Mouse (Mus musculus) erythroblast, adult 5-6 weeks (primary cell): ENCODE data around the gene Hivep3. TPM values are rescaled to one million over a fixed set of nuclear protein-coding genes. Genes with fewer than 3 reads are reported as not detected.

ENCODE experiments used
- ATAC-seq: replicated peaks from 2 replicates; pipeline ENCODE4 v1.8.0; 2016; ENCODE audit warnings: moderate number of reproducible peaks, mild to moderate bottlenecking, moderate TSS enrichment, inconsistent platforms; ENCODE audit not compliant: poor library complexity, low FRiP score, severe bottlenecking
- total RNA-seq, 2 experiments: library from RNA; stranded (forward) in 1 of 2; stranded (reverse) in 1 of 2; fragments of 150-400 nt in 1 of 2; fragments of 200-764, 138-1000 nt in 1 of 2; gene quantifications; 2 replicates each; pipeline versions ENCODE4 v1.2.3 to v1.2.4; 2015 to 2017; ENCODE audit warnings: low replicate concordance in 2 of 2

Gene Hivep3
- total RNA-seq, 2 experiments from 2014 or later = under 0.01 to 0.51 TPM

DNA sequence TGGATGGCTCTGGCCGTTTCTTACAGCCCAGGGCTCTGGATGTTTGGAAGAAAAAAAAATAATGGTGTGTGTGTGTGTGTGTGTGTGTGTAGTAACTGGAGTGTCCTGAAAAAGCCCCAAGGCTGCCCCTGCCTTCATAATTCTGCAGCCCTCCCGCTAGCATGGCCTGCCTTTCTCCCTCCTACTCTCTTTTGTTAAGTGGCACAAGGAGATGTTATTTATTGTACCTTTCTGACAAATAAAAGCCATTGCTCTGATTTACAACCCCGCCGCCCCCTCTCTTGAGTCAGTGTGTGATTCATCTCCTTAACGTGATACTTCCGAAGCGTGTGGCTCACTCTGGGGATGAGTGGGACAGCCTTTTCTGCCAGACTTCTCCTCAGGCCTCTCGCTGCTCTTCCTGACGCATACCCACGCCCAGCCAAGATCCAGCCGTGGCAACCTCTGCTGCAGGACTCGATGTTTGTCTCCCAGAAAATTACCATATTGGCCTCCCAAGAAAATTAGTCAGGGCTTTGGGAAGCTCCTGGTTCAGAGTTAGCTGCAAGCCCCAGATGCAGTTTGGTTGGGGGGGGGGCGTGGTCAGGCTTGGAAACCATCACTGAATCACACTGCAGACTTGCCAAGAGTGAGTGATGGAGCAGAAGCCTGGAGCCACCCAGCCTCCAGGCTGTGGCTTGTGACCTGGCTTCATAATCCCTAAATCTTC, 199.1 kb downstream of the Hivep3 start:
- no peak for ATAC-seq

DNA sequence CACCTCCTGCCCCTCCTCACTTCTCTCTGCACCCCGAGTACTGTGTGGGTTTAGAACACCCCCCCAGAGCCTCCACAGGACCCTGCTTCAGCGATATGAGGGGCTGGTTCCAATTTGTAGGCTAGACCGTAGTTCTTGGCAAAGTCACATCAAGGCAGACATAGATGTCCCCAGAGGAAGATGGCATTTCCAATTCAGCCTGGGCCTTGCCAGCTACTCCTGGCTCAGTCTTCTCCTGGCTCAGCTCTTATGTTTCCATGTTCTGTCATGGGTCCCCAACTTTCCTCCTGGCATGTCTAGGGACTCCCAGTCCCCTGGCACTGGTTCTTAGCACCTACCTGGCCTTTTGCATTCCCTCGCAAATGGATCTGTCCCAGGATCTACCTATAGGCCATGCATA, 201.3 kb downstream of the Hivep3 start:
- no peak for ATAC-seq

DNA sequence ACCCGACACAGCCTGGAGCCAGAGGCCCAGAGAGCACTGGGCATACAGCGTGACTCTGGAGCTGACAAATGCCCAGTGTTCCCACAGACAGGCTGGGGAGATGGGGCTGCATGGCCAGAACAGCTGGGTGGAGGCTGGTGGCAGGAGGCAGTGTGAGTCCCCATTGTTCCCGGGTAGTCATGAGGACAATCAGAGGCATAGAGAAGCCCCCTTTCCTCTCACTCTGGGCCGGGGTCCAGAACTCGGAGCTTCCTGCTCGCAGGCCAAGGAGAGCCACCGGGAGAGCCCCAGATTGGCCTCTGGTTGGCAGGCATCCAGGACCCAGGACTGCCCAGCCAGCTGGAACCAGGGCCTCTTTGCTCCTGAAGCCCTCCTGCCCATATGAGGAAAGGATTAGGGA, 204.3 kb downstream of the Hivep3 start:
- no peak for ATAC-seq

DNA sequence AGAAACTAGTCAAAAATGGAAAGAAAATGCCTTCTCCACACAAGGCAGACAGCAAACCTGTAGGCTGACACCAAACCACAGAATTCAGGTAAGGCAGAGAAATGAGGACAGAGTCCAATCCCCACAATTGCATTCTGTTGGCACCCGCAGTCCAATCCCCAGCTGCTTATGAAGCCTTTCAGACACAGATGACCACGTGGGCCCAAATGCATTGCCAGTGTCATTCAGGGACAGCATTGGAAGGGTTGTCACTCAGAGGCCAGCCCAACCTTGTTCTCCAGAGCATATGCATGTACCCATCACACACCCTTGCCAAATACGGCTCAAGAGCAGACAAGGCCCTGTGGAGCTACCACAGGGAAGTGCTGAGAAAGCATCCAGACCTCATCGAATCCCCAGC, 204.9 kb downstream of the Hivep3 start:
- ATAC-seq = no peak

DNA sequence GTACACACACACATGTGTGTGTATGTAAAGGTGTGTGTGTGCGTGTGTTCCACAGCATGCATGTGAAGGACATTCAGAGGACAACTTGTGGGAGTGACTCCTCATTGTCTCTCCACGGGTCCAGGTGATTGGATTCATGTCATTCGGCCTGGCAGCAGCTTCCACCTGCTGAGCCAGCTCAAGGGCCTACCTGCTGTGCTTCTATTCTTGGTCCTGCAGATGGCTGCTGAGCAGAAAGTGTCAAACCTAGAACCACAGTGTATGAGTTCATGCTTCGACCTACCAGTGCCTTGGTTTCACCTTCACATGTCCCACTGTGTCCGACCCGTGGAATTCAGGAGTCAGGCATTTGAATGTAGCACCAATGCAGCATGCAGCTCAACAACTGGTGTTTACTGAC, 206.2 kb downstream of the Hivep3 start:
- no peak for ATAC-seq

DNA sequence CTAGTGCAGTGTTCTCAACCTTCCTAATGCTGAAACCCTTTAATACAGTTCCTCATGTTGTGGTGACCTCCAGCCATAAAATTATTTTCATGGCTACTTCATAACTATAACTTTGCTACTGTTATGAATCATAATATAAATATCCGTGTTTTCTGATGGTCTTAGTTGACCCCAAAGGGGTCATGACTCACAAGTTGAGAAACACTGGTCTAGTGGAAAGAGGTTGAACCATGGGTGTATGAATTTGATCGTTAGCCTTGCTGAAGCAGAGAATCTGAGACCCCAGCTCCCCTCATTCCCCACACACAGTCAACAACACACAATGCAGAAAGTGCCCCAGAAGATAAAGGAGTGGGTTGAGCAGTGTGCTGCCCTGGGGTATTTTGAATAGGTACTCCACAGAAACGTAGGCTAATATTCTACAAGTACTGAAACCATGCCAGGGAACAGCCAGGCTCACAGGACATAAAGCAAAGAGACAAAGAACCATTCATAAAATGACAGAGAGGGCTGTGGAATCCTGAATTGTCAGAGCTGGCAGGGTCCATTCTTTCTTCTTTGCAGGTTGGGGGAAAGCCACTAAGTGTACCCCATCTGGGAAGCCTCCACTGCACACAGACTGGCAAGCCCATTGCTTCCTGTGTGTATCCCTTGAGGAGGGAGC, 212.8 kb downstream of the Hivep3 start:
- no peak for ATAC-seq

DNA sequence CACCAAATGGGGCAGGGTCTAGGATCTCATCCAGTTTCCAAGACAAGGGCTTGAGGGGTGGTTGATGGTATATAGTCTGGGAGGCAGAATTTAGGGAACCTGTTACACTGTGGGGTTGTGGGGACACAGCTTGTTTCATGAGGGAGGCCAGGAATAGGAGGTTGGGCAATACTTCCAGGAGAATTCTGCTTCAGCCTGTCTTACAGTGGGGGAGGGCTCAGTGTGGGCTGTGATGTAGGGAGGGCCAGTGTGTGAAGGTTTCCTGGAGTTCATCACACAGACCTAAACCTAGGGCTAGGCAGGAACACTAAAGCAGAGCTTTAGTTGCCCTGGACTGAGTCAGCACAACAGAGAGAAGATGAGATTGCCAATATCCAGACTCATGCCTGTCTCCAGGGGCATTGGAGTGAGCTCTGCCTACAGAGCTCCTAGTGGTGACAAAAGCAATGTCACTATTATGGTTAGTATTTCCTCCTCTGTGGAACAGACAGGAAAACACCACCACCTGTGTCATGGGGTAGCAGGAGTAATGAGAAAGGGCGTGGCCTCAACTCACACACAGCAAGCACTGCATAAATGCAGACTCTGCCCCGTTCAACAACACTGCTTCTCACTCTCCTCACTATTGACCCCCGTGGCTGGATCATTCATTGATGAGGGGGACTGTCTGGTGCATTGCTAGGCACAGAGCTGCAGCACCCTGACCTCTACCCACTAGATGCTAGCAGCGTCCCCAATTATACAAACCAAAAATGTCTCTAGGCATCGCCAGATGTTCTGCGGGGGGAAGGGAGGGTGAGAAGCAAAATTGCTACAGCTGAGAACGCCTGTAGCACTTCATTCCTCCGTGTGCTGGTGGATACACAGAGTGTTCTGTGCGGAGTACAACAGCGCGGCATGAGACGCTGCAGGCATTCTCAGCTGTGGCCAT, 213.9 kb downstream of the Hivep3 start:
- ATAC-seq = no peak

DNA sequence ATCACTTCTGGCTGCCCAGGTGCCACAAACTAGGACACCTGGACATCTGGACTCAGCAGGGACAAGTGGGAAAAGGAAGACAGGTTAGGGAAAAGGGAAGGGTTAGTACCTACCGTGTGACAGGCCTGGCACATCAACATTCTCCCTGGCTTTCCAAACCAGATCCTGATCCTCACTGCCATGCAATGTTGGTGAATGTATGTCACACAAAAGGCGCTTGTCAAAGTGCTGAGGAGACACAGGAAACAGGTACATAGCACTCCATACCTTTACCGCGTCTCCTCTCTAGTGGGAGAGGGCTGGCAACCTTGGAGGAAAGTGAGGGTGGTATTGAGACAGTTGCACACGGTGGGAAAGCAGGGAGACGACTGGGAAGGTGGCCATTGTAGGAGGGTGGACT, 214.8 kb downstream of the Hivep3 start:
- ATAC-seq = no peak

DNA sequence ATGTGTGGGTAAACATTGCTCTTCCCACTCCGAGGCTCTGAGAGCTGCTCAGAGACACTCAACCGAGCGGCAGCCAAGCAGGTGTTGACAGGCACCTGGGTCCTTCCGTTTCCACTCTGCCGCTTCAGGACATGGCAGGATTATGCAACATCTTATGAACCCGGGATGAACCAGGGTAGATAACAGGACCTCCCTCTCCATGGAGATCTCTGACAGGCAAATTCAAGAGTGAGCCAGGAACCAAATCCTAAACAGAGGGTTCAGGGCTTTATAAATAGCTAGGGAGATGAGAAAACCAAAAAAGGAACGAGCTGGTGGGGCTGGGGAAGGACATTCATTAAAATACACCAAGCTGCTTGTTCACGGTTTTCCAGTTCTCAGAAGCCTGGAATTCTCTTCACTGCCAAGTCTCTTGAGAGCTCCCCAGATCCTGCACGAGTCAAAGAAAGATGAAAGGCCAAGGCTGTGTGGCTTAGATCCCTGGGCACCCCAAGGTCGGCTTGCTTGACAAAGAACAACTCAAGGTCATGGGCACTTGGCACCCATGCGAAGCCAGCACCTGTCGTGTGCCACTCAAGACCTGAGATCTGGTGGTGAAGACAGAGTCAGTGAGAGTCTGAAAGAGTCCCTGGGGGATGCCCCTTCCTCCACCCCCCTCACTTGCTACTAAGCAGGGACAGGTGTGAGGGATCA, 215.5 kb downstream of the Hivep3 start:
- ATAC-seq = no peak

DNA sequence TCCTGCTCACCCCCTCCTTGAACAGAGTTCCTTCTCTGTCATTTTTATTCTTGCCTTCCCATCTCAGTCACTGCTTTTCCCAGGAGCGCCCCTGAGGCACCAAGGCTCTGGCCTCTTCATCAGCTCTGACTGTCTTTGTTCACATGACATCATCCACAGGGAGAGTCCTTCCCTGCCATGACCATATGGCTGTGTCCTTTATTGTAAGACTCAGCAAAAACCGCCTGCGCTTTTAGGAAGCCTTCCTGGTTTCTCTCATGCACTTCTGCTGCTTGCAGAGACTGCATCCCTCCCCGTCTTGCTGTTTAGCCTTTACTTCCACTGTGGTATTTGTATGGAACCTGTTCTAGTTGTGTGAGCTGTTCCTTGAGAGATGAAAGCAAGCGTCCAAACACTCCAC, 216.6 kb downstream of the Hivep3 start:
- no peak for ATAC-seq

DNA sequence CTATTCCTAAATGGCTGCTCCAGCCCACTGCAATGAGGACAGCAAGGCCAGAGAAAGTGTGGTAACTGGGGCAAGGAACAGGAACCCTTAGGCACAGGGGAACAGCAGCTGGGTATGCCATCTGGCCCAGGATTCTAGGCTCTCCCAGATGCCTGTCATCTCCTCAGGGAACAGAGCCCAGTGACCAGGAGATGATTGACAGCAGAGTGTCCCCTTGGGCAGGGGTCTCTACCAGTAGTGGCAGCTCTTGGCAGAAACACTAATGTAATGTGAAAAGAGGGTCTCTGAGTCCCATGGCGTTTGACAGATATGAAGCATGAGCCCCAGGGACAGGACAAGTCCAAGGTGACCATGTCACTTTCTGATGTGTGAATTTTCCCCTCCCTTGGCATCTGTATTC, 217.5 kb downstream of the Hivep3 start:
- no peak for ATAC-seq

DNA sequence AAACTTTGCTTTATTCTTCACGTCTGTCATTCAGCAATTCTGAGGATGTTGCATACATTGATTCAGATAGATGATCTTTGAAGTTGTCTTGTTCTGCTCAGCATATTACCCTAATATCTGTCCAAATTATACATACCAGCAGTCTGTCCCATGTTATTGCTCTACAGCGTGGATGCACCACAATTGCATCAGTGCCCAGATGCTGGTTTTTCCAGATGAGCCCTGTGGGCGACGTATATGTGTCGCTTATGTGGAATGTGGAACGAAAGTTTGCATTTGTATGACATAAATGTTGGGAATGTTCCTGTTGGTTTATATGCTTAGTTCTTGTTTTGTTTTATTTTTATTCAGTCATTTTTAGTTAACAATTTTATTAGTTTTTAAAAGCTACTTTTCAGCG, 221.4 kb downstream of the Hivep3 start:
- no peak for ATAC-seq

DNA sequence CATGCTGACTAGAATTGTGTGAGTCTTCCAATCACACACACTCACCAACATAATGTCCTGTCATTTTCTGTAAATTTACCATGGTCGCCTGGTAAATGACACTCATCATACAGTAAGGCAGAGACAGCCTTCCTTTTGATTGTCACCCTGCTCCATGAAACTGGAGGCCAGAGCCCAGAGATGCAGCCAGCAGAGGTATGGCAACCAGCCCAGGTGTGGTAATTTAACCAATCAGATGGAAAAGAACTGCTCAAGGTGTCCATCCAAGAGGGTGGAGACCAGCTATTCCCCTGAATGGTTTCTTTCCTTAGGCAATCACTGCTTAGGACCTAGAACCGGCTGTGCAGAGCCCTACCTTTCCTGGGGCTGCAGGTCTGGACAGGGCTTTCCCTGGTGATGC, 224.4 kb downstream of the Hivep3 start:
- ATAC-seq = no peak

DNA sequence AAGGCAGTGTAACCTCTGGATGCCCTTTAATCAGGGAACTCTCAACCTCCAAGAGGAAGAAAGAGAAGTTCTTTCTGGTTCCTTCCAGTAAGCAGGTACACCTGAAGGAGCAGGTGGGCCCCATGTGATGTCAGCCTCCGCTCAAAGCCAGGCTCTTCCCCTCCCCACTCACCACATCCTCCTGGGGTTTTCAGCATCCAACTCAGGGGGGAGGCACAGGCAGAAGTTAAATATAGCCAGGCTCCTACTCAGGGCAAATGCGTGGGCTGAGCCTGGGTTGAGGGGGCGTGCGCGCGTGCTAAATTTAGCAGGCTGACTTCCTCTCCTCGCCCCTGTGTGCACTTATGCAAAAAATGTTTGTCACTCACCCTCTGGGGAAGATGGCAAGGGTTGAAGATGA, 225.7 kb downstream of the Hivep3 start:
- ATAC-seq = 0 out of 2 replicates have a peak, but pooled peaks have one; percentile 39

DNA sequence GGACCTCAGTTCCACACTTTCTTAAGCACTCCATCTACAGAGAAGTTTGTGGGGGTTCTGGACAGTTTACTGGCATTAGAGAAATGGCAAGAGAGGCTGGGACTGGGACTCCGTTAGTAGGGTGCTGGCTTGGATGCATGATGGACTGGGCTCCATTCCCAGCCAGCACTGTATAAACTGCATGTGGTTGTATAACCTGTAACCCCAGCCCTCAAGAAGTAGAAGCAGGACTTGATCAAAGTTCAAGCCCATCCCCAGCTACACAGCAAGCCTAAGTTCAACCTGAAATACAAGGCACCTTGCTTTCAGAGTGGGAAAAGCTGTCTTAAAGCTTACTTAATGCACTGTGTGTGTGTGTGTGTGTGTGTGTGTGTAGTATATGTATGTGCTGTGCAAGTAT, 226.3 kb downstream of the Hivep3 start:
- ATAC-seq = no peak

DNA sequence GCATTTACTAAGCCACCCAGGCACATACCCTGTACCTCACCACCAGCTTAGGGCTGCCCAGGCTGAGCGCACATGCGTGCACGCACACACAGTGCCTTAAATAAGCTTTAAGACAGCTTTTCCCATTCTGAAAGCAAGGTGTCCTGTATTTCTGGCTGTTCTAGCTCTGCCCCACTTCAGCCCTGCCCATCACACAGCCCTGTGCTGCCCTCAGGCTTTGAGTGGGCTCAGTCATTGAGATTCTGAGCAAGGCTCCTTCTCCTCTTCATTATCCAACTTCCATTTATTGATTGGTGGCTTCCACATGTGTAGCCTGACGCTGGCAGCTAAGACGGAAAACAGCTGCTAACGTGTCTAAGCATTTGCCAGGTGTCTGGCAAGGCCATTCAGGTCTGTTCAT, 226.9 kb downstream of the Hivep3 start:
- ATAC-seq = no peak

DNA sequence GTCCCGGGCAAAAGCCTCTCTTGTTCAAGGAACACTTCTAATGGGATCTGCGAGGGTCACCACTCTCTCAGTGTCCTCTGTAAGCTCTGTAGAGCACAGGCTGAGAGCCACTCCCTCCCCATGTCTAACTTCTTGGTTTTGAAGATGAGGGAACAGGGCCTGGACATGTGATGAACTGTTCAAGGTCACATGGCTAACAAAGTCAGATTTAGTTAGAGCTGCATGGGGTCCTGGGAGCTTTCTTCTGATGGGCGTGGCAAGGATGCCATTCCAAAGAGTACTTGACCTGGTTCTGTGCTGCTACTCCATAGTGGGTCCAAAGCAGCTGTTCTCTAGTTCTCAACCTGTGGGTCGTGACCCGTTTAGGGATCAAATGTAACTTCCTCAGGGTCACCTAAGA, 227.6 kb downstream of the Hivep3 start:
- no peak for ATAC-seq

DNA sequence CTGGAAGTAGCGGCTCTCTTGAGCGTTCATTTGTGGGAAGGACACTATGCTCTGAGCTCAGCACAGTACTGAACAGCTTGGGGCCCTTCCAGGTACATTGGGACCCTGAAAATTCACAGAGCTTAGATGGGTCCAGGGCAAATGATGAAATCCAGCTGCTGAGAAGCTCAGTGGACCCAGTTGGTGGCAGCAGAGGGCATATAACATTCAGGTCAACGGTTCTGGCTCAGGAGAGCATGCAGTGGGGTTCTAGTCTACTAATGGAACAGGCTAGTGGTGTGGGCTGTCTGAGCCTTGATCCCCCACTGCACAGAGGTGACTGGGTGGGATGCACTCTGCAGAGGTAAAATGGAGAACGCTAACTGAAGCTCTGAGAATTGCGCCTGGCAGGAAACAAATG, 228.5 kb downstream of the Hivep3 start:
- no peak for ATAC-seq

DNA sequence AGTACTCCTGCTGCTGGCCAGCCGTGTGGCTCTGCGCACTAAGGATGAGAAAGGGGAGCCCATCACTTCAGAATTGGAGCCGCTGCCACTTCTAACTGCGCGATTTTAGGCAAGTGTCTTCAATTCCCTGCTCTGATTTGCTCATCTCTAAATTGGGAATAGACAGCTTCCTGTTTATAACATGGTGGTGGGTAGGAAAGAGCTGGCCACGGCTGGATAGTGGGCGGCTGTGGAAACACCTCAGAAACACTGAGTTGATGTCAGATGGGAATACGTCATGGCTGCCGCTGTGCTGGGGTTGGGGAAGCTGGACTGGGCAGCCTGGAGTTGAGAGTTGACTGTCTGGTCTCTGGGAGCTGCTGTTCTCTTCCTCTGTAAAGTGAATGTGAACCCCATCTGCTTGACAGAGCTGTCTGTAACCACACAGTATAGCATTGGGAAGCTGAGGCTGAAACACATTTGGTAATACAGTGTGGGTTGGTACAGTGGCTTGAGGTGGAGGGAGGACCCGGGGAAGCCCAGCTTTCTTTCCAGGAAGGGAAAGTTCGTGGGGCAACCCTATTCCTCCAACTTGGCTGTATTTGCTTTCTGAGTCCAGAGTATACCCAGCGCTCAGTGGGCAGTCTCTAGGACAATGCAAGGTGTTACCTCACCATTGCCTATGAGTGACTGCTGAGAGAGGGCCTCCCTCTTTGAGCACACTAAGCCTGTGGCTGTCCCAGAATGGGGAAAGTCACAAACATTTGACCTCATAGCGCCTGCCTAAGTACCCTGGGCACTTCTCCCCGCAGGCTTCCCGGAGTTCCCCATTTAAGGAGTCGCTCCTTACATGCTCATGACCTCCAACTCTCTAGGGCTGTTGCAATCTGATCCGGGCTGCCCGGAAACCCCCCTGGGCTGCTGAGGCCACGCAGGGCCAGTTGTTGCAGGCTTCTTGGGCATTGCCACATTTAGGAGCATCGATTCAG, 232.8 kb downstream of the Hivep3 start:
- ATAC-seq = no peak
